Mouse (Mus musculus) spleen, postnatal 14 days (tissue): ENCODE results near the gene Gm21789.
"Not testable (repeated sequence)": the region's sequence is repeated elsewhere in the genome, so short reads cannot be mapped to it uniquely, and the experiment has no call there.

ENCODE experiments used
- DNase-seq, 2 experiments: peaks; one replicate each; pipeline ENCODE4 v3.0.0; 2021 to 2022; ENCODE audit warnings: low spot score in 2 of 2

Gene Gm21789

GRCm38 (mm10) chrX:32941468-32941867, at the start of gene Gm21789:
Gene Gm21789, plus strand, starts transcription at chrX:32941768.
- DNase-seq = not testable (repeated sequence)

GRCm38 (mm10) chrX:32894325-32894724, 47.2 kb upstream of the Gm21789 start, which contains the start of gene Btbd35f30:
Gene Btbd35f30, plus strand, starts transcription at chrX:32894625.
- DNase-seq = not testable (repeated sequence)

GRCm38 (mm10) chrX:32973597-32973996, 32.0 kb downstream of the Gm21789 start, which contains the start of gene Btbd35f5:
Gene Btbd35f5, plus strand, starts transcription at chrX:32973897.
- DNase-seq = not testable (repeated sequence)
